Mouse (Mus musculus) kidney, embryonic 16.5 days (tissue): ENCODE measurements around the gene Fam213b. TPM values are rescaled to one million over a fixed set of nuclear protein-coding genes. Genes with fewer than 3 reads are reported as not detected.

ENCODE experiments used
- ATAC-seq: fragments of 200-750 bp; cut with Nextera tagmentation; 2 replicates; pipeline ENCODE4 v1.8.0; 2017; ENCODE audit warnings: moderate TSS enrichment; ENCODE audit not compliant: low FRiP score, low TSS enrichment
- H3K27ac ChIP-seq: fragments of 300-500 bp; sonication (generic); 2 replicates; pipeline ENCODE4 v1.5.1; 2014; ENCODE audit warnings: low read length
- H3K27me3 ChIP-seq: fragments of 300-500 bp; sonication (generic); 2 replicates; pipeline ENCODE4 v1.6.1; 2014; ENCODE audit warnings: low read length, control low read depth, mixed read lengths; ENCODE audit not compliant: insufficient read depth
- H3K36me3 ChIP-seq: fragments of 300-500 bp; sonication (generic); 2 replicates; pipeline ENCODE4 v1.6.1; 2014; ENCODE audit warnings: low read length, control low read depth, mixed read lengths; ENCODE audit not compliant: insufficient read depth
- H3K4me1 ChIP-seq: fragments of 300-500 bp; sonication (generic); 2 replicates; pipeline ENCODE4 v1.6.1; 2014; ENCODE audit warnings: low read length, control low read depth, mixed read lengths; ENCODE audit not compliant: insufficient read depth
- H3K4me2 ChIP-seq: fragments of 300-500 bp; sonication (generic); replicated peaks from 2 replicates; pipeline ENCODE4 v1.6.1; 2014; ENCODE audit warnings: low read depth, low read length
- H3K4me3 ChIP-seq: fragments of 300-500 bp; sonication (generic); 2 replicates; pipeline ENCODE4 v1.5.1; 2014; ENCODE audit warnings: mild to moderate bottlenecking, low read length
- H3K9ac ChIP-seq: fragments of 300-500 bp; sonication (generic); replicated peaks from 2 replicates; pipeline ENCODE4 v1.6.1; 2014; ENCODE audit warnings: low read length
- H3K9me3 ChIP-seq: fragments of 300-500 bp; sonication (generic); 2 replicates; pipeline ENCODE4 v1.6.1; 2016; ENCODE audit warnings: low read length, control low read depth
- WGBS: fragments of 180-500 bp; shearing (Covaris S2); extraction: QIAGEN DNeasy Blood & Tissue Kit; methylation state at CpG from one replicate; pipeline ENCODE4 v1.1.7; 2014; 5-methylcytosine and 5-hydroxymethylcytosine counted together
- polyA plus RNA-seq: library from polyadenylated mRNA; unstranded; fragments of >200 nt; fragmentation: Nextera tagmentation; extraction: Ambion mirVana; gene quantifications from 2 replicates; pipeline ENCODE4 v1.2.1, GENCODE M21; 2015

Gene Fam213b
- polyA plus RNA-seq, 1 experiment from 2014 or later = 42.2 TPM

DNA sequence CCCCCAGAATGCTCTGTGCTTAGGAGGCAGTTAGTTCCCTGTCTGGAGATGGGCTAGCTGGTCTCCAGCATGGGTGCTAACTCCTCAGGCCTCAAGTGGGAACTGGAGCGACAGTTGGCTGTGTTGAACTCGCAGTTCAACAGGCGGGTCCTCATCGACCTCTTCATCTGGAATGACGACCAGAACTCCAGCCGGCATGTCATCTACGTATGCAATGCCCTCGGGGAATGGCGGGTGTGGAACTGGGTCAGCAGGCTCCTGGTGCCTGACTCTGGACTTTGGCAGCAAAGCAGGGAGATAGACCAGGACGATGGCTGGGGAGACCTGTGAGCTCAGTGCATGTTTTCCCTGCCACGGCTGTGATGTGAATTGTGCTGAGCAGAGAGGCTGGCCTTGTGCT is 13.5 kb downstream of the Fam213b start:
- no peaks in the 10 kb centered on the region for H3K27me3 ChIP-seq
- H3K4me1 ChIP-seq = no peaks in the 10 kb centered on the region
- ATAC-seq = no peak
- H3K27ac ChIP-seq = no peak overlapping the region
- no peaks in the 10 kb centered on the region for H3K9me3 ChIP-seq
- 80% methylated on average over 11 of the region's 11 CpGs for WGBS
- H3K9ac ChIP-seq = no peak overlapping the region
- no peaks in the 10 kb centered on the region for H3K36me3 ChIP-seq
- no peak overlapping the region for H3K4me3 ChIP-seq
- H3K4me2 ChIP-seq = no peak overlapping the region

DNA sequence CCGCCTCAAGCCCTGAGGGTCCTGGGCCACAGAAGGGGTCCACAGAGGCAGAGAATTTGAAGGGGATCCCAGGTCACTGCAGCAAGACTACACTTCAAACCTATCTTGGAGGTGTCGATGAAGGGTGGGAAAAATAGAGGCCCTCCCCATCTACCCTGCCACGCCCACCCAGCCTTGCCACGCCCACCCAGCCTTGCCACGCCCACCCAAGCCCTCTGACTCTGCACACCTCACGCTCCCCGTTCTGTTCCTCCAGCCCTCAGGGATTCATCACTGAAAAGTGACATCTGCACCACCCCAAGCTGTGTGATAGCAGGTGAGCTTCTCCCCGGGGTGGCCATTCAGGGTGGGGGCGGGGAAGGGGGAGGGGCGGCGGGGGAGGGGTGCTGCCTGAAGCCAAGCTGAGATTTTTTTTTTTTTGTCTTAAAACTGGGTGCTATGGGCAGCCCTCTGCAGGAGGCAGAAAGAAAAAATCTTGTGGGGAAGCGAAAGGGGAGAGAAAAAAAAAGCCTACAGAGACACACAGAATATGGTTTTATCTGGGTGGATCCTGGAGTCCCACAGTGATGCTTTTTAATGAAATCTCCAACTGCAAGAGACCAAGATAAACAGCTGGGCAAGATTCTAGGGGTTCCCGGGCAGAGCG is 16.8 kb downstream of the Fam213b start:
- 29% methylated on average over 14 of the region's 14 CpGs for WGBS
- no peak overlapping the region for H3K27ac ChIP-seq

DNA sequence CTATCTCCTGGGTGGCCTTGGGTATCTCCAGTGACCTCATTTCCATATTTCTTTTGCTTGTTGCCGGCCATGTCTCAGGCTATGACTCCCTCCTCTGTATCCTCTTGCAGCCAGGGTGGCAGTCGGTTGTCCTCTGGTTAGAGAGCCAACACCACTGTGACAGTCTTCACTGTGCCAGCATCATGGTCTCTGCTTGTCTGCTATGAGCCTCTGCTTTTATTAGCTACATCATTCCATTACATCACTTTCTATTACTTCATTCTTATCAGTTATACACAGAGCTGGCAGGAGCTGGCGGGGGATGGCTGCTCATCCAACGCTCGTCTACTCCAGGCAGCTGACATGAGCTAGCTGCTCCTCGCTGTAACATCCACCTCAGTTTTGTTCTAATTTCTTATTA is 18.2 kb downstream of the Fam213b start:
- no peak for ATAC-seq
- WGBS = 72% methylated on average over 6 of the region's 6 CpGs
- no peaks in the 10 kb centered on the region for H3K9me3 ChIP-seq
- no peaks in the 10 kb centered on the region for H3K27me3 ChIP-seq
- no peak overlapping the region for H3K9ac ChIP-seq
- no peak overlapping the region for H3K4me3 ChIP-seq
- no peak overlapping the region for H3K4me2 ChIP-seq
- H3K4me1 ChIP-seq = no peaks in the 10 kb centered on the region
- H3K27ac ChIP-seq = no peak overlapping the region
- no peaks in the 10 kb centered on the region for H3K36me3 ChIP-seq

More for the DNA sequence above, 16.8 kb downstream of the Fam213b start:
- Histone ChIP-seq H3K9ac (no peak overlapping the region), H3K36me3 (no peaks in the 10 kb centered on the region), H3K27me3 (no peaks in the 10 kb centered on the region), H3K4me1 (no peaks in the 10 kb centered on the region), H3K9me3 (no peaks in the 10 kb centered on the region), H3K4me3 (no peak overlapping the region), H3K4me2 (no peak overlapping the region)
- no peak for ATAC-seq

DNA sequence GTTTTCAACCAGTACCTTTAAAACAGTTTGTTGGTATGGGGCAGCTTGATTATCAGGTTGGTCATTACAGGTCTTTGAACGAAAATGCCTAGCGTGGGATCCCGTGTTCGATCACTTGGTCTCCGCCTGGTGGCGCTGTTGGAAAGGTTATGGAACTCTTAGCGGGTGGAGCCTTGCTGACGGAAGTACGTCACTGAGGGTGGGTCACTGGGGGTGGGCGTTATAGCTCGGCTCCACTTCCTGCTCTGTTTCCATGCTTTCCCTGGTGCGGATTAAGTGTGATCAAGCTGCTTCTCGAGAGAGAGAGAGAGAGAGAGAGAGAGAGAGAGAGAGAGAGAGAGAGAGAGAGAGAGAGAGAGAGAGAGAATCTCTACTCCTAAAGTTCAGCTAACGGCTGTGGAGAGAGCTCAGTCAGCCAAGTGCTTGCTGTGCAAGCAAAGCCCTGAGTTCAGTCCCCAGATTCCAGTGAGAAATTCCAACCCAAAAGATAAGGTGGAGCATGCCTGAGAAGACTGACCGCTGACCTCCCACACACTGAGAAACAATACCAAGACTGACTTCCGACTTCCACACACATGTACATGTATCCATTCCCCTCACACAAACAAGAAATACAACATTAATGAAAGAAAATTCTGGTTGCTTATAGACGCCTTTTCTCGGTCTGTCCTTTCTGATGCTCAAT is 20.9 kb downstream of the Fam213b start:
- Histone ChIP-seq H3K9ac (peak overlapping the region; percentile 68), H3K4me3 (peak overlapping the region; percentile 37), H3K9me3 (no peaks in the 10 kb centered on the region), H3K27ac (peak overlapping the region; percentile 79), H3K4me1 (no peaks in the 10 kb centered on the region), H3K4me2 (peak overlapping the region; percentile 62), H3K36me3 (no peaks in the 10 kb centered on the region), H3K27me3 (no peaks in the 10 kb centered on the region)
- peak; percentile 98 for ATAC-seq
- 11% methylated on average over 18 of the region's 18 CpGs for WGBS

DNA sequence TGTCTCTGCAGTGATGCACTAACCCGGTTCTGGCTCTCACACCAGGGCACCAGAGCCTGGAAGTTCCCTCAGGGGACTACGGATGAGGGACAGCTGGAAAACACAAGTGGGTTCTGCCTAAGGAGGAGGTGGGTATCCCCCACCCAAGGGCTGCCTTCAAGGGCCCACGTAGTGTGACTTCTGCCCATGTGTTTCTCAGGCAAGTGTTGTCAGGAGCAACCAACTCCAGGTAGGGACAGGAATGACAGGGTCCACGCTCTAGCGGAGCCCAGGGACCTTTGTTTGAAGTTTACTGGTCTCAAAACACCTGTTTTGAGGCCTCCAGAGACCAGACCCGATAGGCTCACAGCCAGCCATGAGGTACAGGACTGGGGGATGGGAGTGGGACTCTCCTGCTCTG is 25.7 kb downstream of the Fam213b start:
- Histone ChIP-seq H3K4me1 (no peaks in the 10 kb centered on the region), H3K9me3 (no peaks in the 10 kb centered on the region), H3K4me3 (no peak overlapping the region), H3K9ac (no peak overlapping the region), H3K4me2 (no peak overlapping the region), H3K27me3 (no peaks in the 10 kb centered on the region), H3K27ac (no peak overlapping the region), H3K36me3 (no peaks in the 10 kb centered on the region)
- ATAC-seq = no peak
- 69% methylated on average over 6 of the region's 6 CpGs for WGBS

GRCm38 (mm10) chr4:154871757-154872251 is 27.1 kb downstream of the Fam213b start:
- H3K9me3 ChIP-seq = no peaks in the 10 kb centered on the region
- H3K9ac ChIP-seq = no peak overlapping the region
- H3K4me2 ChIP-seq = peak overlapping the region; percentile 38
- WGBS = 2% methylated on average over 13 of the region's 13 CpGs
- H3K4me3 ChIP-seq = peak overlapping the region; percentile 7; the same call in 1 of the 2 replicates
- no peak overlapping the region for H3K27ac ChIP-seq
- no peaks in the 10 kb centered on the region for H3K27me3 ChIP-seq
- ATAC-seq = peak; percentile 72; the same call in 1 of the 2 replicates
- no peaks in the 10 kb centered on the region for H3K36me3 ChIP-seq
- H3K4me1 ChIP-seq = no peaks in the 10 kb centered on the region

- H3K27ac ChIP-seq = no peak overlapping the region
- H3K4me2 ChIP-seq = no peak overlapping the region
- H3K9me3 ChIP-seq = no peaks in the 10 kb centered on the region
- no peaks in the 10 kb centered on the region for H3K27me3 ChIP-seq
- no peak for ATAC-seq
- H3K4me1 ChIP-seq = no peaks in the 10 kb centered on the region
- H3K36me3 ChIP-seq = no peaks in the 10 kb centered on the region
- 86% methylated on average over 4 of the region's 4 CpGs for WGBS
- H3K9ac ChIP-seq = no peak overlapping the region
- no peak overlapping the region for H3K4me3 ChIP-seq
Measured at GRCm38 (mm10) chr4:154870721-154871120, 28.2 kb downstream of the Fam213b start.

DNA sequence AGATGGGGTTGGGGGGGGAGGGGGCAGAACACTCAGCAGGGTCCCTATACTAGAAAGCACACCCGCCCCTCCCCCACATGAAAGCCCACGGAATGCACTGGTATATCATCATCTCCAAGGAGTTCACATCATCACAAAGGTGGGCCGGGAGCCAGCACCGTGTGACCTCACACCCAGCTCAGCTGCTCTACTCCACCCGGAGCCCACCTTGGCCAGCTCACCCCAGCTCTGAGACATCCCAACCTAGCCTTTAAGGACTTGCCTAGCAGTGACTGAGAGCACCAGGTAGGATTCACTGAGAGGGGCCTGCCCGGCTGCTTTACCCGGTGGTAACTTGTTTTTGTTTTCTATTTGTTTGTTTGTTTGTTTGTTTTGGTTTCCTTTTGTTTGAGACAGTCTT is 29.5 kb downstream of the Fam213b start, which contains the start of gene Mmel1:
TSS of gene Mmel1 (plus strand) at position 146 of the 400 bp plus-strand sequence.
- no peak within 1 kb of the TSS for H3K9ac ChIP-seq
- H3K4me3 ChIP-seq = no peak within 1 kb of the TSS
- WGBS = 88% methylated on average over 7 of the region's 7 CpGs
- no peak within 1 kb of the TSS for H3K27ac ChIP-seq
- no peaks in the 10 kb centered on the region for H3K36me3 ChIP-seq
- H3K27me3 ChIP-seq = no peaks in the 10 kb centered on the region
- no peak within 1 kb of the TSS for H3K4me2 ChIP-seq
- ATAC-seq = no peak
- 0 out of 2 replicates have a peak, but pooled peaks cover 3% of the 10 kb centered on the region for H3K4me1 ChIP-seq
- no peaks in the 10 kb centered on the region for H3K9me3 ChIP-seq

DNA sequence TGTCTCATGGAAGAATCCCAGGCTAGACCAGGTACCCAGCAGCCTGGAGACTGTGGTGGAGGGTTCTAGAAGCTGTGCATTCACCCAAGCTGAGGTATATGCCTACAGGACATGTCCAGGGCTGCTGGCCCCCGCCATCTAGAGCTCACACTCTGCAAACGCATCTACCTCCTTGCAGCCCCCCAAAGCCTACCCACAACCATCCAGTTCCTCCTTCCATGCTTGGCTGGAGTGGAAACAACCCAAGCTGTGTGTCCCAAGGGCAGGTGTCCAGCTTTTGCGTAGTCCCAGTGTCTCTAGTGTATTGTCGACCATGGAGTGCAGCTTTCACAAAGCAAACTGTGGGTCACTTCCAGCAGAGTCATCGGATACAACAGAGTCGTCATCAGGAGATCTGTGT is 31.7 kb downstream of the Fam213b start:
- no peak overlapping the region for H3K4me2 ChIP-seq
- H3K36me3 ChIP-seq = no peaks in the 10 kb centered on the region
- 83% methylated on average over 6 of the region's 6 CpGs for WGBS
- H3K4me1 ChIP-seq = 0 out of 2 replicates have a peak, but pooled peaks cover 7% of the 10 kb centered on the region
- no peak for ATAC-seq
- H3K9ac ChIP-seq = no peak overlapping the region
- H3K27me3 ChIP-seq = no peaks in the 10 kb centered on the region
- H3K27ac ChIP-seq = no peak overlapping the region
- no peaks in the 10 kb centered on the region for H3K9me3 ChIP-seq
- no peak overlapping the region for H3K4me3 ChIP-seq

DNA sequence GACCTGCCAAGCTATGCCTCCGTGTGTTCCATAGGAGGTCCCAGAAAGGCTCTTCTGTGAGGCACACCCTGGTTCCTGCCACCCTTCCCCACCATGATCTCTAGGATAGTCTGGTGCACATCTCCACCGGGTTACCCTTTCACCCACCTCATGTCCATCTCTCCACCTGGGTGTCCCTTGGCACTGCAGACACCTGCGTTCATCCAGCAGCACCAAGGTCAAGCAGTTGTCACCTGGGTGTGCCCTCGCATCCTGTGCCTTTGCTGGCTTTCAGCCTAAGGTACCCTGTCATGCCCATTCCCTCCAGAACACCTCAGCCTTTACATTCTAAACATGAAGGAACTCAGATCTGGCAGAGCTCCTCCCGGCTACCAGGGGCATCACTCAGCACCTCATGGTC is 32.5 kb downstream of the Fam213b start:
- Histone ChIP-seq H3K9me3 (no peaks in the 10 kb centered on the region), H3K27ac (no peak overlapping the region), H3K4me1 (0 out of 2 replicates have a peak, but pooled peaks cover 7% of the 10 kb centered on the region), H3K36me3 (no peaks in the 10 kb centered on the region), H3K4me3 (no peak overlapping the region), H3K4me2 (no peak overlapping the region), H3K9ac (no peak overlapping the region), H3K27me3 (no peaks in the 10 kb centered on the region)
- no peak for ATAC-seq
- WGBS = 88% methylated on average over 5 of the region's 5 CpGs
